Mouse (Mus musculus) adrenal gland, adult 10 weeks (tissue): Measurements from ENCODE around the gene 6430550D23Rik. TPM values are rescaled to one million over a fixed set of nuclear protein-coding genes. Genes with fewer than 3 reads are reported as not detected.

Experiments
- polyA plus RNA-seq: library from polyadenylated mRNA; stranded (reverse); fragments of 350-450 nt; fragmentation: Illumina TruSeq; extraction: RNeasy Lipid Tissue Mini Kit (QIAGEN cat#74804); gene quantifications from one replicate; pipeline ENCODE4 v1.2.3, GENCODE M21; 2014; ENCODE audit warnings: low read depth, low replicate concordance

The 6430550D23Rik gene
- polyA plus RNA-seq = 0.64 TPM

GRCm38 (mm10) chr2:156007888-156008532, at the start of gene 6430550D23Rik, which contains the start of gene Ergic3:
6430550D23Rik (minus strand) TSS chr2:156007977.
Ergic3 (plus strand) TSS chr2:156008045.

GRCm38 (mm10) chr2:156052816-156053215, 45.0 kb upstream of the 6430550D23Rik start, which contains the start of gene Fer1l4:
Fer1l4 (minus strand) TSS chr2:156052947.

GRCm38 (mm10) chr2:155956134-155957059, 51.4 kb downstream of the 6430550D23Rik start, which contains the start of gene Cep250:
Cep250 (plus strand) TSS chr2:155956458.

GRCm38 (mm10) chr2:155945124-155945523, 62.7 kb downstream of the 6430550D23Rik start, which contains the start of gene Gdf5:
Gdf5 (minus strand) TSS chr2:155945367.

GRCm38 (mm10) chr2:155940681-155941080, 67.1 kb downstream of the 6430550D23Rik start, which contains the start of gene Gm15557:
Gm15557 (plus strand) TSS chr2:155940728.

GRCm38 (mm10) chr2:155929531-155930442, 78.0 kb downstream of the 6430550D23Rik start, which contains the start of gene Uqcc1:
Uqcc1 (minus strand) TSS chr2:155930310.

Other genes starting within 250 kb of the 6430550D23Rik start
- 0.17 TPM for gene Mmp24, start 232.6 kb downstream of the 6430550D23Rik start, polyA plus RNA-seq
- 203 TPM for gene BC029722, start 188.6 kb downstream of the 6430550D23Rik start, polyA plus RNA-seq
- 17.1 TPM for gene Eif6, start 181.1 kb downstream of the 6430550D23Rik start, polyA plus RNA-seq
- 0.17 TPM for gene Fam83c, start 173.1 kb downstream of the 6430550D23Rik start, polyA plus RNA-seq
- 74.9 TPM for gene Uqcc1, start 77.7 kb downstream of the 6430550D23Rik start, polyA plus RNA-seq
- gene Gm15557, start 67.2 kb downstream of the 6430550D23Rik start, polyA plus RNA-seq = not detected
- not detected for gene Gdf5, start 62.6 kb downstream of the 6430550D23Rik start, polyA plus RNA-seq
- gene Cep250, start 51.5 kb downstream of the 6430550D23Rik start, polyA plus RNA-seq = 1.1 TPM
- gene Ergic3, start 68 bp upstream of the 6430550D23Rik start, polyA plus RNA-seq = 23.6 TPM
- gene Fer1l4, start 45.0 kb upstream of the 6430550D23Rik start, polyA plus RNA-seq = not detected
- gene Spag4, start 57.2 kb upstream of the 6430550D23Rik start, polyA plus RNA-seq = 0.12 TPM
- gene Cpne1, start 104.0 kb upstream of the 6430550D23Rik start, polyA plus RNA-seq = 68.5 TPM
- gene Rbm12, start 104.0 kb upstream of the 6430550D23Rik start, polyA plus RNA-seq = 20.1 TPM
- 14.5 TPM for gene Gm28036, start 119.1 kb upstream of the 6430550D23Rik start, polyA plus RNA-seq
- gene Romo1, start 136.1 kb upstream of the 6430550D23Rik start, polyA plus RNA-seq = 9.9 TPM
- gene Nfs1, start 136.2 kb upstream of the 6430550D23Rik start, polyA plus RNA-seq = 130 TPM
- 715 TPM for gene Rbm39, start 172.3 kb upstream of the 6430550D23Rik start, polyA plus RNA-seq
- gene Phf20, start 188.5 kb upstream of the 6430550D23Rik start, polyA plus RNA-seq = 50.4 TPM